Mouse (Mus musculus) cortical plate, adult 2 months (tissue): ENCODE measurements around the gene Fam135a. TPM values are rescaled to one million over a fixed set of nuclear protein-coding genes. Genes with fewer than 3 reads are reported as not detected.

Experiments used
- H3K27ac ChIP-seq: fragments of 200-500 bp; 2 replicates; pipeline ENCODE4 v1.5.1; 2012; ENCODE audit warnings: low read length, control low read depth, inconsistent platforms; ENCODE audit not compliant: insufficient read depth
- H3K4me1 ChIP-seq: fragments of 200-500 bp; 2 replicates; pipeline ENCODE4 v1.6.1; 2011; ENCODE audit warnings: low read length; ENCODE audit not compliant: control insufficient read depth, insufficient read depth
- H3K4me3 ChIP-seq: fragments of 200-500 bp; 2 replicates; pipeline ENCODE4 v1.5.1; 2011; ENCODE audit warnings: mild to moderate bottlenecking, low read length, control low read depth; ENCODE audit not compliant: insufficient read depth
- CTCF ChIP-seq: fragments of 200-500 bp; IDR thresholded peaks from 2 replicates; pipeline ENCODE4 v1.5.1; 2011; ENCODE audit warnings: mild to moderate bottlenecking, control low read depth, low read length; ENCODE audit not compliant: insufficient read depth; ENCODE audit errors: extremely low read depth
- POLR2A ChIP-seq: fragments of 200-500 bp; IDR thresholded peaks from 2 replicates; pipeline ENCODE4 v1.6.1; 2011; ENCODE audit warnings: mild to moderate bottlenecking, low read length, control low read depth; ENCODE audit not compliant: insufficient read depth; ENCODE audit errors: extremely low read depth
- polyA plus RNA-seq: library from polyadenylated mRNA; depleted of rRNA; stranded (reverse); fragments of >200 nt; gene quantifications from 2 replicates; pipeline ENCODE4 v1.2.3, GENCODE M21; 2012

Gene Fam135a
- polyA plus RNA-seq, 1 experiment, result 28.6 TPM

- Histone ChIP-seq H3K4me1 (no peaks in the 10 kb centered on the region), H3K27ac (no peak overlapping the region), H3K4me3 (no peak overlapping the region)
- no peak for TF ChIP-seq CTCF
- no peak for TF ChIP-seq POLR2A
These were observed 89.3 kb downstream of the Fam135a start for GRCm38 (mm10) chr1:24010821-24011220.

DNA sequence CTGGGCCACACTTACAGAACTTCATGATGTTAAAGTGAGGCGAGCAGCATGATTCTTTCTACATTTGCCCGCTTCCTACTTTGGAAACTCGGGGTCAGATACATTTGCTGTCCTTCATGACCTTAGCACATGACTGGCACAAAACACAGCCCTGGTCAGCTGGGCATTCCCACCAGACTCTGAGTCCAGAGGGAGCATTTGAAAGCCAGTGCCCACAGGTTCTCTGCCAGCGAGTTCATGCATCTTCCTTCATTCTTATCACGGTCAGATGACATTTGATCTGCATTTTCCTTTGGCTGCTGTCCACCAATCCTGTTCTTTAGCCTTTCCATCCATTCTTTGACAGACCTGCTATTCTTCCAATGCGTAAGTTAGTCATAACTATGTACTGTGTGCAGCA is 90.1 kb downstream of the Fam135a start:
- TF ChIP-seq POLR2A, result no peak
- TF ChIP-seq CTCF, result no peak
- no peak overlapping the region for H3K27ac ChIP-seq
- H3K4me3 ChIP-seq, result no peak overlapping the region
- no peaks in the 10 kb centered on the region for H3K4me1 ChIP-seq

GRCm38 (mm10) chr1:24007621-24008020 is 92.5 kb downstream of the Fam135a start:
- no peak overlapping the region for H3K4me3 ChIP-seq
- H3K4me1 ChIP-seq, result peaks cover 2% of the 10 kb centered on the region; the same call in 1 of the 2 replicates
- TF ChIP-seq POLR2A, result no peak
- TF ChIP-seq CTCF, result no peak
- no peak overlapping the region for H3K27ac ChIP-seq

DNA sequence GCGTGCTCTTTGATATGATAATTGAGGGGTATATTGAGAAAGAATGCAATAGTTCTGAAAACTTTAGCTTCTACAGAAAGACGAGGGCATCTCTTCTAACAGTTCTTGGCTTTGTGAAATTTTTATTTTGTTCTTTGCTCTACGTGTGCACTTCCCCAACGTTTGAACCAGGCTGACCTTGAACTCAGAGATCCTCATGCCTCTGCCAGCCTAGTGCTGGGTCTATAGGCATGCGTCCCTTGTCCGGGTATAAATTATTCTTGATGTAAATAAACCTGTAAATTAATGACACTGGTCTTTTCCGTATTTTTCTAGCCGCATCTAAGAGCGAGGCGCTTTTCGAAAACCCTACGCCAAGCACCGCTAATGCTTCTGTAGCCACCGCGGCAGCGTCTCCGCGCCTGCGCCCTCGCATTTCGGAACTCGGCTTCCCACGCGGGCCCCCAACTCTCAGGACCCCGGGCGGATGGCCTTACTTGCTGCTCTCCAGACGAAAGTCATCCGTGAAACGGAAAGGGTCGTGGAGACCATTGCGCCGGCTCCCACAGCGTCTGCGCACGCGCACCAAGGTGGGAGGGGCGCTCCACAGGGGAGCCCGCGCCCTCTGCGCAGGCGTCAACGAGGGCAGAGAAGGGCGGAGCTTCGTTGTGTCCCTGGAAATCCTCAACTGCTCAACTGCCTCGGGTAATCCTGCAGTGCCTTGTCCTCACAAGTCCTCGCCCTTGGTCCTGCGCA is 94.9 kb downstream of the Fam135a start, which contains the start of gene Sdhaf4:
Gene Sdhaf4 (minus strand): TSS at position 587 of the 735 bp plus-strand sequence.
- TF ChIP-seq POLR2A, result peak; percentile 84
- TF ChIP-seq CTCF, result no peak
- H3K27ac ChIP-seq, result peak within 1 kb of the TSS; percentile 92
- H3K4me1 ChIP-seq, result peaks cover 2% of the 10 kb centered on the region; the same call in 1 of the 2 replicates
- H3K4me3 ChIP-seq, result peak within 1 kb of the TSS; percentile 91

DNA sequence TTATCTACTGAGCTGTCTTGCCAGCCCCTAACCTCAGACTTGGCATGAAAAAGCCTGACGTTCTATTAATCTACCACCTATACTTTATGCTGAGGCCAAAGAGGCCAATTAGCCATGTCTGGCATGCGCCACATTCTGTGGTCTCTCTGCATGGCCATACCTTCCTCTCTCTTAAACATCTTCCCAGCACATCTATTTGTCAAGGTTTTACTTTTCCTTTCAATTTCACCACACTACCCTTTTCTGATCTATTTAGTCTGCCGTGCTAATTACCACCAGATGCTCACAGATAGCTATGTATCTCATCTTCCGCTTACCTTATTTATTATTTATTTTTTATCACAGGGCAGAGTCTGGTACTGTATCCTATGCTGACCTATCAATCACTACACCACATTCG is 100.8 kb downstream of the Fam135a start:
- TF ChIP-seq CTCF, result no peak
- no peak for TF ChIP-seq POLR2A
- Histone ChIP-seq H3K4me3 (no peak overlapping the region), H3K27ac (no peak overlapping the region), H3K4me1 (peaks cover under 1% of the 10 kb centered on the region; the same call in 1 of the 2 replicates)

GRCm38 (mm10) chr1:23998866-23999265 is 101.3 kb downstream of the Fam135a start:
- no peaks in the 10 kb centered on the region for H3K4me1 ChIP-seq
- TF ChIP-seq CTCF (no peak), POLR2A (no peak)
- no peak overlapping the region for H3K27ac ChIP-seq
- H3K4me3 ChIP-seq, result no peak overlapping the region

- TF ChIP-seq CTCF (no peak), POLR2A (no peak)
- H3K4me3 ChIP-seq, result no peak overlapping the region
These were observed 101.9 kb downstream of the Fam135a start for GRCm38 (mm10) chr1:23998120-23998810.

GRCm38 (mm10) chr1:23997493-23997892 is 102.6 kb downstream of the Fam135a start:
- Histone ChIP-seq H3K27ac (no peak overlapping the region), H3K4me1 (no peaks in the 10 kb centered on the region), H3K4me3 (no peak overlapping the region)
- TF ChIP-seq CTCF (no peak), POLR2A (no peak)

More at GRCm38 (mm10) chr1:23998120-23998810, 101.9 kb downstream of the Fam135a start:
- Histone ChIP-seq H3K27ac (no peak overlapping the region), H3K4me1 (no peaks in the 10 kb centered on the region)

GRCm38 (mm10) chr1:23995420-23995819 is 104.7 kb downstream of the Fam135a start:
- H3K4me1 ChIP-seq, result no peaks in the 10 kb centered on the region
- H3K4me3 ChIP-seq, result no peak overlapping the region
- no peak overlapping the region for H3K27ac ChIP-seq
- TF ChIP-seq POLR2A (no peak), CTCF (no peak)
